Mouse (Mus musculus): ENCODE measurements at regions not wholly inside any gene's neighbourhood (a gene's known extent, or its start where the extent isn't known, plus 50 kb on each side); places are given as distances from the start of the nearest gene placed in this dataset.

DNA sequence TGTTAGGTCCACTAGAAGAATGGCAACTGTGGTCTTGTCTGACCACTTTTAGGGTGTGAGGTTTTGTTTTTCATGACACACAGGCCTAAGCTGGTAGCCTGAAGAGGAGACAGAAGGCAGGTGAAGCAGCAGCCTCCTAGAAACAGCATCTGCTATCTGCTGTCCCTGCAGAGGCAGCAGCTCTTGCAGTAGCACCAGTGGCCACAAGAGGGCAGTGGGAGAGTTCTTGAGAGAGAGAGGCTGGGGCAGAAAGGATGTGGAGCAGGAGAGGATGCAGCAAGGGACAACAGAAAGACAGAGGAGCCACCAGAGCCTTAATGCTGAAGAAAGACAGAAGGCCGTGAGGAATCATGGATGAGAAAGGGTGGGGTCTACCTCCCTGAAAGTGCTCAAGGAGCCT, 88.1 kb upstream of the Usp51 start:
- Histone ChIP-seq H3K36me3 (ENCODE audit: control insufficient read depth, insufficient read depth, low read length) (no peaks in the 10 kb centered on the region), H3K4me3 (ENCODE audit: control insufficient read depth, low read depth, low read length) (no peak overlapping the region), H3K27me3 (ENCODE audit: control insufficient read depth, insufficient read depth, low read length) (no peaks in the 10 kb centered on the region), H3K4me1 (ENCODE audit: control insufficient read depth, insufficient read depth, low read length) (no peaks in the 10 kb centered on the region), H3K27ac (ENCODE audit: control insufficient read depth, insufficient read depth, low read depth, low read length) (no peak overlapping the region)
- TF ChIP-seq POLR2A (IDR thresholded peaks at IDR 0.05; ENCODE audit: control insufficient read depth, low read depth, low read length): no peak
- peak; percentile 68; the same call in 1 of the 2 replicates for TF ChIP-seq CTCF (IDR thresholded peaks at IDR 0.05; ENCODE audit: control insufficient read depth, insufficient read depth, insufficient replicate concordance, low read depth, low read length)

DNA sequence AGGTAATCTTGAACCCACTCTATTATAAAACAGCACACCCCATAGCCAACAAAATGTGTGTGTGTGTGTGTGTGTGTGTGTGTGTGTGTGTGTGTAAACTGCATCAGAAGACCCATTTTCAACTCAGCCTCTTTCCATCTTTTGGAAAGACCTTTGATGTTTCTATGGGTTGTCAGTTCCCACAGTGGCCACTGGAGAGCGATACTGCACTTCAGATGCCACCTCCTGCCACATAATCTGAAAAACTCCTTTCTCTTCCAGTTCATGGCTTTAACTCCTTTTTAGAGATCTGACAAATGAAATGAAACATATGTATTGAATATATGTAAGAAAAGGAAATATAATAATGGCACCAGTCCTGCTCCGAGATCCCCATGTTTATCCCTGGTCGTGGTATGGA, 79.3 kb upstream of the Usp51 start:
- no peaks in the 10 kb centered on the region for H3K36me3 ChIP-seq (ENCODE audit: control insufficient read depth, insufficient read depth, low read length)
- TF ChIP-seq POLR2A (IDR thresholded peaks at IDR 0.05; ENCODE audit: control insufficient read depth, low read depth, low read length): no peak
- no peak for TF ChIP-seq CTCF (IDR thresholded peaks at IDR 0.05; ENCODE audit: control insufficient read depth, insufficient read depth, insufficient replicate concordance, low read depth, low read length)
- H3K4me3 ChIP-seq (ENCODE audit: control insufficient read depth, low read depth, low read length): no peak overlapping the region
- no peaks in the 10 kb centered on the region for H3K27me3 ChIP-seq (ENCODE audit: control insufficient read depth, insufficient read depth, low read length)
- no peaks in the 10 kb centered on the region for H3K4me1 ChIP-seq (ENCODE audit: control insufficient read depth, insufficient read depth, low read length)
- H3K27ac ChIP-seq (ENCODE audit: control insufficient read depth, insufficient read depth, low read depth, low read length): no peak overlapping the region

DNA sequence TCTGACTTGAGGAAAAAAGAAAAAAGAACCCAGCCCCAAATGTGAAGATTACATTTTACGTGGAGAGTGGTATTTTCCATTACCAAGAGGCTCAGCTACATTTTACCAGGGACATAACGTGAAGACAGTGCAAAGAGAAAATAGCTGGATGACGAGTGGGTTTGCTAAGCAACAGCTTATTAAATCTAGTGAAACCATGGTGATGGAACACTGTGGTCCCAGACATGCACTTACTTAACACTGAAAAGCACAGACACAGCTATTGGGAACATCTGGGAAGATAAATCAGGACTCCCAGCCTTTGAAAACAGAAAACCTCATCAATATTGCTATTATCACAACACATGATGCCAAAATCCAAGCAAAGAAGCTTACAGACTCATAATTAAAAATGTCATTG, 60.1 kb upstream of the Usp51 start:
- no peaks in the 10 kb centered on the region for H3K4me1 ChIP-seq (ENCODE audit: control insufficient read depth, insufficient read depth, low read length)
- H3K36me3 ChIP-seq (ENCODE audit: control insufficient read depth, insufficient read depth, low read length): no peaks in the 10 kb centered on the region
- TF ChIP-seq CTCF (IDR thresholded peaks at IDR 0.05; ENCODE audit: control insufficient read depth, insufficient read depth, insufficient replicate concordance, low read depth, low read length) (no peak), POLR2A (IDR thresholded peaks at IDR 0.05; ENCODE audit: control insufficient read depth, low read depth, low read length) (no peak)
- no peak overlapping the region for H3K4me3 ChIP-seq (ENCODE audit: control insufficient read depth, low read depth, low read length)
- no peaks in the 10 kb centered on the region for H3K27me3 ChIP-seq (ENCODE audit: control insufficient read depth, insufficient read depth, low read length)
- H3K27ac ChIP-seq (ENCODE audit: control insufficient read depth, insufficient read depth, low read depth, low read length): no peak overlapping the region
